Mouse (Mus musculus) limb, embryonic 14.5 days (tissue): ENCODE data around the gene Stard13. TPM values are rescaled to one million over a fixed set of nuclear protein-coding genes. Genes with fewer than 3 reads are reported as not detected.

Source experiments
- ATAC-seq: fragments of 200-750 bp; cut with Nextera tagmentation; 2 replicates; pipeline ENCODE4 v1.8.0; 2017; ENCODE audit warnings: low read depth, moderate number of reproducible peaks, moderate TSS enrichment; ENCODE audit not compliant: low FRiP score
- DNase-seq: peaks from one replicate; pipeline ENCODE4 v3.0.0-alpha.2; 2015; ENCODE audit warnings: low spot score
- H3K27ac ChIP-seq: fragments of 300-500 bp; sonication (generic); replicated peaks from 2 replicates; pipeline ENCODE4 v1.5.1; 2014; ENCODE audit warnings: low read depth, mild to moderate bottlenecking, low read length, moderate library complexity, mixed read lengths
- H3K27me3 ChIP-seq: fragments of 300-500 bp; sonication (generic); 2 replicates; pipeline ENCODE4 v1.6.1; 2014; ENCODE audit warnings: low read length, mixed read lengths; ENCODE audit not compliant: control insufficient read depth, insufficient read depth
- H3K36me3 ChIP-seq: fragments of 300-500 bp; sonication (generic); 2 replicates; pipeline ENCODE4 v1.6.1; 2014; ENCODE audit warnings: mild to moderate bottlenecking, low read length, moderate library complexity, mixed read lengths; ENCODE audit not compliant: control insufficient read depth, insufficient read depth
- H3K4me1 ChIP-seq: fragments of 300-500 bp; sonication (generic); 2 replicates; pipeline ENCODE4 v1.6.1; 2014; ENCODE audit warnings: antibody characterized with exemption, low read length, mixed read lengths; ENCODE audit not compliant: control insufficient read depth, insufficient read depth
- H3K4me2 ChIP-seq: fragments of 300-500 bp; sonication (generic); replicated peaks from 2 replicates; pipeline ENCODE4 v1.6.1; 2014; ENCODE audit warnings: low read depth, mild to moderate bottlenecking, low read length, moderate library complexity; ENCODE audit not compliant: severe bottlenecking
- H3K4me3 ChIP-seq: fragments of 300-500 bp; sonication (generic); replicated peaks from 2 replicates; pipeline ENCODE4 v1.5.1; 2014; ENCODE audit warnings: low read length
- H3K9ac ChIP-seq: fragments of 300-500 bp; sonication (generic); 2 replicates; pipeline ENCODE4 v1.6.1; 2014; ENCODE audit warnings: mild to moderate bottlenecking, low read depth, low read length, moderate library complexity; ENCODE audit not compliant: severe bottlenecking
- H3K9me3 ChIP-seq: fragments of 300-500 bp; sonication (generic); 2 replicates; pipeline ENCODE4 v1.6.1; 2016; ENCODE audit warnings: low read length; ENCODE audit not compliant: control insufficient read depth
- POLR2A ChIP-seq: fragments of 200-500 bp; IDR thresholded peaks from 2 replicates; pipeline ENCODE4 v1.8.0; 2012; ENCODE audit warnings: inconsistent platforms, mild to moderate bottlenecking, moderate library complexity, borderline replicate concordance; ENCODE audit not compliant: insufficient read depth, insufficient read length; ENCODE audit errors: extremely low read depth
- WGBS: fragments of 180-500 bp; shearing (Covaris S2); extraction: QIAGEN DNeasy Blood & Tissue Kit; methylation state at CpG from one replicate; pipeline ENCODE4 v1.1.7; 2014; 5-methylcytosine and 5-hydroxymethylcytosine counted together
- polyA plus RNA-seq, 2 experiments: library from polyadenylated mRNA; depleted of rRNA in 1 of 2; stranded (reverse) in 1 of 2; unstranded in 1 of 2; fragments of >200 nt; fragmentation: Nextera tagmentation in 1 of 2; extraction: Ambion mirVana in 1 of 2; gene quantifications; 2 replicates each; pipeline versions ENCODE4 v1.2.1 to v1.2.3; 2012 to 2014

The Stard13 gene
- polyA plus RNA-seq, 2 experiments = 9.0 to 17.5 TPM

GRCm38 (mm10) chr5:151270815-151271214 lies 37.2 kb upstream of the Stard13 start:
- Histone ChIP-seq H3K4me2 (no peak overlapping the region), H3K9ac (no peak overlapping the region), H3K27me3 (no peaks in the 10 kb centered on the region), H3K4me1 (no peaks in the 10 kb centered on the region), H3K36me3 (no peaks in the 10 kb centered on the region), H3K4me3 (no peak overlapping the region), H3K27ac (no peak overlapping the region), H3K9me3 (no peaks in the 10 kb centered on the region)
- WGBS = 94% methylated on average over 5 of the region's 5 CpGs
- DNase-seq = no peak
- ATAC-seq = no peak
- no peak for TF ChIP-seq POLR2A

GRCm38 (mm10) chr5:151266896-151267634 lies 33.4 kb upstream of the Stard13 start:
- 80% methylated on average over 14 of the region's 14 CpGs for WGBS

GRCm38 (mm10) chr5:151261558-151261957 lies 27.9 kb upstream of the Stard13 start:
- Histone ChIP-seq H3K4me2 (no peak overlapping the region), H3K27ac (no peak overlapping the region), H3K27me3 (no peaks in the 10 kb centered on the region), H3K36me3 (no peaks in the 10 kb centered on the region), H3K9ac (no peak overlapping the region), H3K9me3 (no peaks in the 10 kb centered on the region), H3K4me1 (no peaks in the 10 kb centered on the region), H3K4me3 (no peak overlapping the region)
- 88% methylated on average over 2 of the region's 2 CpGs for WGBS
- no peak for ATAC-seq
- no peak for TF ChIP-seq POLR2A
- DNase-seq = no peak

More at GRCm38 (mm10) chr5:151266896-151267634, 33.4 kb upstream of the Stard13 start:
- Histone ChIP-seq H3K4me2 (no peak overlapping the region), H3K27me3 (no peaks in the 10 kb centered on the region), H3K9me3 (no peaks in the 10 kb centered on the region), H3K4me1 (no peaks in the 10 kb centered on the region), H3K9ac (no peak overlapping the region), H3K4me3 (no peak overlapping the region), H3K27ac (no peak overlapping the region), H3K36me3 (no peaks in the 10 kb centered on the region)
- no peak for TF ChIP-seq POLR2A
- no peak for ATAC-seq
- no peak for DNase-seq

- Histone ChIP-seq H3K4me1 (no peaks in the 10 kb centered on the region), H3K4me3 (no peak overlapping the region), H3K27ac (no peak overlapping the region), H3K9ac (no peak overlapping the region), H3K36me3 (no peaks in the 10 kb centered on the region), H3K9me3 (no peaks in the 10 kb centered on the region), H3K4me2 (no peak overlapping the region), H3K27me3 (no peaks in the 10 kb centered on the region)
- WGBS = 70% methylated on average over 8 of the region's 8 CpGs
- DNase-seq = no peak
- ATAC-seq = no peak
- TF ChIP-seq POLR2A = no peak
Measured at GRCm38 (mm10) chr5:151252213-151252612, 18.6 kb upstream of the Stard13 start.

GRCm38 (mm10) chr5:151251656-151252055 lies 18.0 kb upstream of the Stard13 start:
- Histone ChIP-seq H3K27ac (no peak overlapping the region), H3K36me3 (no peaks in the 10 kb centered on the region), H3K4me2 (no peak overlapping the region), H3K9me3 (no peaks in the 10 kb centered on the region), H3K4me1 (no peaks in the 10 kb centered on the region), H3K4me3 (no peak overlapping the region), H3K27me3 (no peaks in the 10 kb centered on the region), H3K9ac (no peak overlapping the region)
- ATAC-seq (no peak), DNase-seq (no peak)
- WGBS = 90% methylated on average over 8 of the region's 8 CpGs
- TF ChIP-seq POLR2A = no peak
